Mouse (Mus musculus) thymus, adult 2 months (tissue): ENCODE results near the gene Cpne6. TPM values are rescaled to one million over a fixed set of nuclear protein-coding genes. Genes with fewer than 3 reads are reported as not detected.

Source experiments
- DNase-seq: peaks from one replicate; pipeline ENCODE4 v3.0.0; 2021
- H3K27ac ChIP-seq: fragments of 200-500 bp; 2 replicates; pipeline ENCODE4 v1.5.1; 2012; ENCODE audit warnings: low read length, control low read depth; ENCODE audit not compliant: control insufficient read depth, insufficient read depth
- H3K27me3 ChIP-seq: fragments of 200-500 bp; 2 replicates; pipeline ENCODE4 v1.6.1; 2012; ENCODE audit warnings: mild to moderate bottlenecking, low read length, moderate library complexity, mixed read lengths; ENCODE audit not compliant: control insufficient read depth, insufficient read depth
- H3K36me3 ChIP-seq: fragments of 200-500 bp; 2 replicates; pipeline ENCODE4 v1.6.1; 2012; ENCODE audit warnings: mild to moderate bottlenecking, low read length, moderate library complexity; ENCODE audit not compliant: control insufficient read depth, insufficient read depth
- H3K4me1 ChIP-seq: fragments of 200-500 bp; replicated peaks from 2 replicates; pipeline ENCODE4 v1.6.1; 2012; ENCODE audit warnings: low read length; ENCODE audit not compliant: control insufficient read depth, insufficient read depth
- H3K4me3 ChIP-seq: fragments of 200-500 bp; 2 replicates; pipeline ENCODE4 v1.5.1; 2012; ENCODE audit warnings: mild to moderate bottlenecking, low read length, control low read depth, moderate library complexity; ENCODE audit not compliant: control insufficient read depth, insufficient read depth
- CTCF ChIP-seq: fragments of 200-500 bp; IDR thresholded peaks from 2 replicates; pipeline ENCODE4 v1.5.1; 2012; ENCODE audit warnings: mild to moderate bottlenecking, control low read depth, low read length, moderate library complexity, borderline replicate concordance; ENCODE audit not compliant: control insufficient read depth, poor library complexity, insufficient read depth; ENCODE audit errors: extremely low read depth
- POLR2A ChIP-seq: fragments of 200-500 bp; IDR thresholded peaks from 2 replicates; pipeline ENCODE4 v1.6.1; 2012; ENCODE audit warnings: mild to moderate bottlenecking, low read length, control low read depth, moderate library complexity; ENCODE audit not compliant: control insufficient read depth, poor library complexity, insufficient read depth; ENCODE audit errors: extremely low read depth
- WGBS: fragments of 180-500 bp; shearing (Covaris S2); methylation state at CpG from one replicate; pipeline ENCODE4 v1.1.7; 2018; 5-methylcytosine and 5-hydroxymethylcytosine counted together
- polyA plus RNA-seq: library from polyadenylated mRNA; depleted of rRNA; stranded (reverse); fragments of >200 nt; gene quantifications from 2 replicates; pipeline ENCODE4 v1.2.3, GENCODE M21; 2012

Gene Cpne6
- polyA plus RNA-seq, 1 experiment: 1.0 TPM

GRCm38 (mm10) chr14:55484430-55485085 is 25.7 kb upstream of the Cpne6 start:
- Histone ChIP-seq H3K27ac (no peak overlapping the region), H3K4me3 (no peak overlapping the region), H3K4me1 (no peaks in the 10 kb centered on the region), H3K36me3 (no peaks in the 10 kb centered on the region), H3K27me3 (no peaks in the 10 kb centered on the region; the same call in 1 of the 2 replicates)
- DNase-seq: no peak
- 93% methylated on average over 5 of the region's 5 CpGs for WGBS
- TF ChIP-seq CTCF (no peak), POLR2A (no peak)

- no peak overlapping the region for H3K4me3 ChIP-seq
- 93% methylated on average over 8 of the region's 8 CpGs for WGBS
- H3K4me1 ChIP-seq: peaks cover 8% of the 10 kb centered on the region
- H3K27me3 ChIP-seq: peaks cover 4% of the 10 kb centered on the region
- no peak overlapping the region for H3K27ac ChIP-seq
- no peak for DNase-seq
- TF ChIP-seq POLR2A (no peak), CTCF (no peak)
- H3K36me3 ChIP-seq: no peaks in the 10 kb centered on the region
Observed at GRCm38 (mm10) chr14:55486836-55487235, 23.4 kb upstream of the Cpne6 start.

- TF ChIP-seq CTCF (no peak), POLR2A (no peak)
- Histone ChIP-seq H3K4me1 (peaks cover 9% of the 10 kb centered on the region), H3K27me3 (peaks cover 7% of the 10 kb centered on the region), H3K36me3 (no peaks in the 10 kb centered on the region), H3K4me3 (peak within 1 kb of the TSS; percentile 66), H3K27ac (no peak within 1 kb of the TSS)
- under 1% methylated on average over 68 of the region's 68 CpGs for WGBS
- peak; percentile 75 for DNase-seq
Observed at GRCm38 (mm10) chr14:55490361-55491201, 19.7 kb upstream of the Cpne6 start, which contains the start of gene Carmil3. Carmil3 (plus strand) TSS chr14:55490651.

GRCm38 (mm10) chr14:55491291-55491833 is 18.9 kb upstream of the Cpne6 start:
- H3K27ac ChIP-seq: no peak overlapping the region
- peak overlapping the region; percentile 66 for H3K4me3 ChIP-seq
- peak; percentile 40 for DNase-seq
- 2% methylated on average over 30 of the region's 30 CpGs for WGBS
- TF ChIP-seq CTCF (no peak), POLR2A (no peak)
- H3K27me3 ChIP-seq: peaks cover 7% of the 10 kb centered on the region
- H3K36me3 ChIP-seq: no peaks in the 10 kb centered on the region
- peaks cover 9% of the 10 kb centered on the region for H3K4me1 ChIP-seq

GRCm38 (mm10) chr14:55492103-55492502 is 18.1 kb upstream of the Cpne6 start:
- Histone ChIP-seq H3K27me3 (peaks cover 7% of the 10 kb centered on the region), H3K27ac (no peak overlapping the region), H3K36me3 (no peaks in the 10 kb centered on the region), H3K4me1 (peaks cover 9% of the 10 kb centered on the region), H3K4me3 (no peak overlapping the region)
- TF ChIP-seq CTCF (no peak), POLR2A (no peak)
- no peak for DNase-seq
- WGBS: 74% methylated on average over 3 of the region's 3 CpGs

- WGBS: 75% methylated on average over 19 of the region's 20 CpGs
- TF ChIP-seq CTCF: no peak
- TF ChIP-seq POLR2A: no peak
- no peak overlapping the region for H3K4me3 ChIP-seq
- no peaks in the 10 kb centered on the region for H3K36me3 ChIP-seq
- no peak for DNase-seq
- H3K27me3 ChIP-seq: peaks cover 7% of the 10 kb centered on the region
- no peak overlapping the region for H3K27ac ChIP-seq
- H3K4me1 ChIP-seq: peaks cover 9% of the 10 kb centered on the region
Observed at GRCm38 (mm10) chr14:55495509-55496240, 14.6 kb upstream of the Cpne6 start.
